Comparison of ENCODE assay signal across 23 mouse cellular contexts in genomic region chr12:87284268-87284667, GRCm38 (mm10). TPM values are rescaled to one million over a fixed set of nuclear protein-coding genes. Genes with fewer than 3 reads are reported as not detected.
DNase-seq lines count a peak whose midpoint lies in the region; ATAC-seq and TF ChIP-seq lines count a peak whose summit lies in the region.
"Had no signal": no experiment of that assay in that cellular context is flagged by ENCODE, and none has a peak within 500 bp of the region (broad histone marks: within the 10 kb centered on the region; RNA-seq: fewer than 3 reads in every experiment).

No protein-coding gene starts in this region.

- no peaks in the 10 kb centered on the region for H3K36me3 ChIP-seq in lung, embryonic 15.5 days
- no peaks in the 10 kb centered on the region for H3K36me3 ChIP-seq in lung, postnatal 0 days (ENCODE audit: insufficient read depth, low read length)
- H3K36me3 ChIP-seq: embryonic facial prominence, embryonic 10.5 days; embryonic facial prominence, embryonic 12.5 days; forebrain, embryonic 15.5 days had no signal

- WGBS in lung, embryonic 15.5 days = 68% methylated on average over 4 of the region's 4 CpGs
- WGBS in lung, adult 2 months = 50% methylated on average over 4 of the region's 4 CpGs
- WGBS in lung, postnatal 0 days = 53% methylated on average over 4 of the region's 4 CpGs

- no peak for ATAC-seq in lung, embryonic 15.5 days (ENCODE audit: borderline replicate concordance, extremely low read depth, low FRiP score, low TSS enrichment)
- no peak for ATAC-seq in lung, postnatal 0 days
- ATAC-seq: activated CD4-positive, CD25-positive, alpha-beta regulatory T cell, adult 4 months; CD4-positive, CD25-positive, alpha-beta regulatory T cell, adult 4 months; forebrain, embryonic 13.5 days; forebrain, embryonic 15.5 days; forebrain, postnatal 0 days; Patski had no signal

- H3K4me1 ChIP-seq in lung, embryonic 15.5 days = peaks cover 10% of the 10 kb centered on the region; the same call in 1 of the 2 replicates
- no peaks in the 10 kb centered on the region for H3K4me1 ChIP-seq in lung, adult 2 months (ENCODE audit: control insufficient read depth, insufficient read depth, low read length)
- no peaks in the 10 kb centered on the region for H3K4me1 ChIP-seq in lung, postnatal 0 days (ENCODE audit: insufficient read depth, low read depth, low read length)
- H3K4me1 ChIP-seq: embryonic facial prominence, embryonic 12.5 days; forebrain, embryonic 13.5 days; forebrain, embryonic 15.5 days had no signal

- no peak overlapping the region for H3K4me3 ChIP-seq in lung, embryonic 15.5 days
- no peak overlapping the region for H3K4me3 ChIP-seq in lung, adult 2 months (replicated peaks; ENCODE audit: extremely low read depth, low read depth, low read length)
- H3K4me3 ChIP-seq in lung, postnatal 0 days (ENCODE audit: low read depth, low read length) = no peak overlapping the region
- H3K4me3 ChIP-seq: embryonic facial prominence, embryonic 10.5 days; embryonic facial prominence, embryonic 12.5 days; forebrain, embryonic 13.5 days; forebrain, embryonic 15.5 days had no signal

- H3K4me2 ChIP-seq in lung, embryonic 15.5 days = no peak overlapping the region
- H3K4me2 ChIP-seq in lung, postnatal 0 days (replicated peaks; ENCODE audit: low read depth, low read length) = no peak overlapping the region
- H3K4me2 ChIP-seq: embryonic facial prominence, embryonic 12.5 days; forebrain, embryonic 13.5 days; forebrain, embryonic 15.5 days had no signal

- TF ChIP-seq CTCF in lung, adult 2 months (IDR thresholded peaks at IDR 0.05; ENCODE audit: insufficient read depth, low read length) = no peak
- no peak for TF ChIP-seq CTCF in lung, postnatal 0 days (IDR thresholded peaks at IDR 0.05)

- DNase-seq in lung, adult 2 months = no peak
- no peak for DNase-seq in lung, postnatal 0 days (ENCODE audit: low spot score)
- DNase-seq in lung, postnatal 4 days = no peak
- no peak for DNase-seq in left cerebral cortex, adult 8-10 months (ENCODE audit: low spot score in 2 of 2)
- DNase-seq: adrenal gland, adult 8-10 months; adrenal gland, postnatal 14 days; adrenal gland, postnatal 36 days; B cell, adult 2 months; cerebellum, adult 11-12 months; cerebellum, adult 2 months; cerebellum, adult 9-10 months; cerebellum, postnatal 10 days; cerebellum, postnatal 25 days; forebrain, postnatal 0 days had no signal

- no peak for TF ChIP-seq EP300 in lung, postnatal 0 days (IDR thresholded peaks at IDR 0.05)

- H3K9me3 ChIP-seq in lung, embryonic 15.5 days = no peaks in the 10 kb centered on the region
- no peaks in the 10 kb centered on the region for H3K9me3 ChIP-seq in lung, postnatal 0 days (ENCODE audit: low read length)
- H3K9me3 ChIP-seq: embryonic facial prominence, embryonic 10.5 days; embryonic facial prominence, embryonic 12.5 days; forebrain, embryonic 13.5 days; forebrain, embryonic 15.5 days had no signal

- no peaks in the 10 kb centered on the region for H3K27me3 ChIP-seq in lung, embryonic 15.5 days
- no peaks in the 10 kb centered on the region for H3K27me3 ChIP-seq in lung, postnatal 0 days (replicated peaks; ENCODE audit: insufficient read depth, low read length)
- H3K27me3 ChIP-seq: embryonic facial prominence, embryonic 12.5 days; forebrain, embryonic 13.5 days; forebrain, embryonic 15.5 days had no signal

- TF ChIP-seq POLR2A in lung, adult 2 months (IDR thresholded peaks at IDR 0.05; ENCODE audit: borderline replicate concordance, extremely low read depth, low read depth, low read length) = no peak

- peak overlapping the region; percentile 47; the same call in 1 of the 2 replicates for H3K27ac ChIP-seq in lung, embryonic 15.5 days
- peak overlapping the region; percentile 62; the same call in 1 of the 2 replicates for H3K27ac ChIP-seq in lung, postnatal 0 days (ENCODE audit: low read length)
- H3K27ac ChIP-seq: embryonic facial prominence, embryonic 10.5 days; embryonic facial prominence, embryonic 12.5 days; forebrain, embryonic 13.5 days; forebrain, embryonic 15.5 days had no signal

- H3K9ac ChIP-seq in lung, embryonic 15.5 days = no peak overlapping the region
- no peak overlapping the region for H3K9ac ChIP-seq in lung, postnatal 0 days (replicated peaks; ENCODE audit: low read depth)
- H3K9ac ChIP-seq: embryonic facial prominence, embryonic 12.5 days; forebrain, embryonic 13.5 days; forebrain, embryonic 15.5 days; forebrain, postnatal 0 days had no signal

RNA-seq across cellular contexts. Expression of gene Ism2, which starts 15.2 kb away (rescaled TPM):
- 0.84 and 1.0 TPM in 2 replicates for polyA plus RNA-seq in lung, embryonic 15.5 days (2015; fragmentation: Nextera tagmentation; extraction: Ambion mirVana)
- 0.38 and 0.56 TPM in 2 replicates for polyA plus RNA-seq in lung, adult 2 months (2012; rRNA removed)
- polyA plus RNA-seq in lung, postnatal 0 days (2015; fragmentation: Nextera tagmentation; extraction: Ambion mirVana) = 0.75 and 2.2 TPM in 2 replicates
- under 1 TPM; 0.32 to 0.91 (median 0.54) TPM for total RNA-seq in left cerebral cortex, adult 8-10 months (2022)
- total RNA-seq: adrenal gland, postnatal 14 days; MEL had no signal
- polyA plus RNA-seq: activated CD4-positive, CD25-positive, alpha-beta regulatory T cell, adult 4 months; CD4-positive, CD25-positive, alpha-beta regulatory T cell, adult 4 months had no signal

RNA-seq across cellular contexts. Expression of gene Ahsa1, which starts 18.0 kb away (rescaled TPM):
- 219 and 232 TPM in 2 replicates for polyA plus RNA-seq in lung, embryonic 15.5 days (2015; fragmentation: Nextera tagmentation; extraction: Ambion mirVana)
- polyA plus RNA-seq in lung, adult 2 months (2012; rRNA removed) = 46.6 and 53.5 TPM in 2 replicates
- polyA plus RNA-seq in lung, postnatal 0 days (2015; fragmentation: Nextera tagmentation; extraction: Ambion mirVana) = 101 and 116 TPM in 2 replicates
- total RNA-seq in left cerebral cortex, adult 8-10 months (2022) = 100 to 1,000 TPM; 129 to 167 (median 149) TPM

RNA-seq across cellular contexts. Expression of gene Vipas39, which starts 18.2 kb away (rescaled TPM):
- polyA plus RNA-seq in lung, embryonic 15.5 days (2015; fragmentation: Nextera tagmentation; extraction: Ambion mirVana) = 40.7 and 41.1 TPM in 2 replicates
- polyA plus RNA-seq in lung, adult 2 months (2012; rRNA removed) = 17.1 and 23.3 TPM in 2 replicates
- polyA plus RNA-seq in lung, postnatal 0 days (2015; fragmentation: Nextera tagmentation; extraction: Ambion mirVana) = 24.1 and 25.7 TPM in 2 replicates
- total RNA-seq in left cerebral cortex, adult 8-10 months (2022) = 10 to 100 TPM; 50.5 to 60.0 (median 57.6) TPM

RNA-seq across cellular contexts. Expression of gene Noxred1, which starts 45.7 kb away (rescaled TPM):
- 0.26 and 0.39 TPM in 2 replicates for polyA plus RNA-seq in lung, embryonic 15.5 days (2015; fragmentation: Nextera tagmentation; extraction: Ambion mirVana)
- polyA plus RNA-seq in lung, adult 2 months (2012; rRNA removed) = 0.31 and 0.91 TPM in 2 replicates
- 0.18 and 0.29 TPM in 2 replicates for polyA plus RNA-seq in lung, postnatal 0 days (2015; fragmentation: Nextera tagmentation; extraction: Ambion mirVana)
- total RNA-seq in left cerebral cortex, adult 8-10 months (2022) = 1 to 10 TPM in 2 of 4 experiments, under 1 TPM in 2; 0.89 to 1.6 (median 1.0) TPM
